Mouse (Mus musculus) cerebral cortex, adult 2 months (tissue): Measurements from ENCODE around the gene H2-Oa.

Experiments
- WGBS: fragments of 180-500 bp; shearing (Covaris S2); methylation state at CpG from one replicate; pipeline ENCODE4 v1.1.7; 2018; 5-methylcytosine and 5-hydroxymethylcytosine counted together

Gene H2-Oa

DNA sequence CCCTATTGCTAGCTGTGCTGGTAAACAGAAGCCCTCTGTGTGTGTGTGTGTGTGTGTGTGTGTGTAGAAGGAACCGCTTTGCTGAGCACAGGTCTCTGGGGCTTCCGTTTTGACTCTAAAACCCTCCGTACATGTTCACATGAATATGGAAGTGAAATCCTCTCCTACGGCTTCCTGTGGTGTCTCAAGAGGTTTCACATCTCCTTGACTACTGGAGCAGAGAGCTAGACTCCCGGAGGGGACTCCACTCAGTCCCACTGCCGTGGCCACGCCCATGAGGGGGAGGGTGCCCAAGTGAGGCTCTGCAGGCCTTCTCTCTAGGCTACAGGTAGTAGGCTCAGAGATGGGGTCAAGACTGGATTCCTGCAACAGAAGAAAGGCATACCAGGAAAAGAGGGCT lies 50.9 kb downstream of the H2-Oa start, which contains the start of gene H2-DMb2:
Gene H2-DMb2, plus strand, starts transcription at position 275 of the 400 bp plus-strand sequence.
- 29% methylated on average over 7 of the region's 7 CpGs for WGBS

DNA sequence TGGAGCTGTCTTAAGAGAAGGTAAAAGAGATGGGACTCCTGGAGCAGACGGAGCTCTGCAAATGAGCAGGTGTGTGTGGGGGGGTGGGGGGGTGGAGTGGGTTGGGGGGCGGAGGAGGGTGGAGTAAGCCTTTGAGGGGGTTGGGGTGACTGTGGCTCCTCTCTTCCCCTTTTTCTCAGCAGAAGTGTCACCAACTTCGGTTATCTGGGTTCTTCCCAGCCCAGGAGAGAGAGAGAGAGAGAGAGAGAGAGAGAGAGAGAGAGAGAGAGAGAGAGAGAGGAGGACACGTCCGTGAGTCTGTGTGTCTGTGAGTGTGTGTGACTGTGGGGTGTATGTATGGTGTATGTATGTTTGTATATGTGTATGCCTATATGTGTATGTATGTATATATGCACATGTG lies 51.3 kb downstream of the H2-Oa start:
- 71% methylated on average over 5 of the region's 5 CpGs for WGBS

DNA sequence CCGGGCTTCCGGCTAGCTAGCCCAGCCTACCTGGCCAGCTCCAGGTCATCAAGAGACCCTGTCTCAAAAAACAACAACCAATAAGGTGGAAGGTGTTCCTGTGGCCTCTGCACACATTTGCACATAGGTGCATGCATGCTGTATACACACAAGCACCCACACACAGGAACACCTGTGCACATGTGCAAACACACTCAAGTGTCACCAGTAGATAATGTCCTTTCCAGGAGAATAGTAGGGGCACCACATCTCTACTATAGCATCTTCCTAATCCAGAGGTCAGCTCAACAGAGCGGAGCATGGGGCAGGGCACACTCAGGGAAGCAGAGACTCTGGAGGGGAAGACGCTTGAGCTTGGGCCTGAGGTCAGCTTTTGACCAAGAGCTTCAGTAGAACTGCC lies 52.1 kb downstream of the H2-Oa start:
- WGBS = 92% methylated on average over 4 of the region's 4 CpGs
